ENCODE assay signal across 9 mouse cellular contexts in the genomic region with DNA sequence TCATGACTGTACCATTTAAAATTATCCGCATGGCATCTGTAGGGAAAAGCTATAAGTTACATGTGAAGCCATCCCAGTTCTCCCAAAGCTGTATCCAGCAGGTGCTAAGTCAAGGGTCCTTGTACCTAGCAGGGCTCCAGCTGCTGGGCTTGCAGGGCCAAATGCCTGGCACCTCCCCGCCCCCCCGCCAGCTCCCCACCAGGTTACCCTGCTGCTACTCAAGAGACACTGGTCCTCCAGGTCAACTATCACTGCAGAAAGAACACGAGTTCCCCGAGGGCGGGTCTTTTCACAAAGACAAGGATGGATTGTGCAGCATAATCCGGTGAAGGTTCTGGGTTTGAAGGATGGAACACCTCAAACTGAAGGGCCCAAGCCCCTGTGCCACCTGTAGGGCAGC. TPM values are rescaled to one million over a fixed set of nuclear protein-coding genes. Genes with fewer than 3 reads are reported as not detected.
DNase-seq lines count a peak whose midpoint lies in the region; ATAC-seq lines count a peak whose summit lies in the region.
"Had no signal": no experiment of that assay in that cellular context is flagged by ENCODE, and none has a peak within 500 bp of the region (broad histone marks: within the 10 kb centered on the region; RNA-seq: fewer than 3 reads in every experiment).

No protein-coding gene starts in this region.

- H3K27me3 ChIP-seq in kidney, embryonic 15.5 days = peaks cover 53% of the 10 kb centered on the region
- H3K27me3 ChIP-seq in embryonic facial prominence, embryonic 14.5 days (replicated peaks; ENCODE audit: control insufficient read depth, insufficient read depth, low read length) = peaks cover 40% of the 10 kb centered on the region
- peaks cover 31% of the 10 kb centered on the region for H3K27me3 ChIP-seq in intestine, embryonic 15.5 days (replicated peaks)
- peaks cover 12% of the 10 kb centered on the region for H3K27me3 ChIP-seq in neural tube, embryonic 11.5 days (ENCODE audit: control insufficient read depth, insufficient read depth, low read length)

- peaks cover 19% of the 10 kb centered on the region for H3K4me1 ChIP-seq in kidney, embryonic 15.5 days
- no peaks in the 10 kb centered on the region for H3K4me1 ChIP-seq in embryonic facial prominence, embryonic 14.5 days (ENCODE audit: control insufficient read depth, insufficient read depth, low read length)
- peaks cover 14% of the 10 kb centered on the region for H3K4me1 ChIP-seq in intestine, embryonic 15.5 days (replicated peaks)
- peaks cover 8% of the 10 kb centered on the region for H3K4me1 ChIP-seq in neural tube, embryonic 11.5 days (ENCODE audit: control insufficient read depth, insufficient read depth, low read length)

- 37% methylated on average over 7 of the region's 7 CpGs for WGBS in kidney, embryonic 15.5 days
- WGBS in embryonic facial prominence, embryonic 14.5 days = 39% methylated on average over 7 of the region's 7 CpGs
- WGBS in intestine, embryonic 15.5 days = 39% methylated on average over 7 of the region's 7 CpGs
- WGBS in neural tube, embryonic 11.5 days = 34% methylated on average over 7 of the region's 7 CpGs

- H3K9me3 ChIP-seq in kidney, embryonic 15.5 days (replicated peaks) = no peaks in the 10 kb centered on the region
- H3K9me3 ChIP-seq in embryonic facial prominence, embryonic 14.5 days (ENCODE audit: control insufficient read depth, low read length) = no peaks in the 10 kb centered on the region
- no peaks in the 10 kb centered on the region for H3K9me3 ChIP-seq in intestine, embryonic 15.5 days
- H3K9me3 ChIP-seq in neural tube, embryonic 11.5 days (ENCODE audit: control insufficient read depth, low read length) = no peaks in the 10 kb centered on the region

- peak overlapping the region; percentile 71 for H3K4me3 ChIP-seq in kidney, embryonic 15.5 days (replicated peaks)
- peak overlapping the region; percentile 70 for H3K4me3 ChIP-seq in embryonic facial prominence, embryonic 14.5 days (ENCODE audit: low read depth, low read length)
- H3K4me3 ChIP-seq in intestine, embryonic 15.5 days (replicated peaks) = peak overlapping the region; percentile 71
- peak overlapping the region; percentile 72 for H3K4me3 ChIP-seq in neural tube, embryonic 11.5 days (ENCODE audit: low read depth, low read length)

- H3K4me2 ChIP-seq in kidney, embryonic 15.5 days = peak overlapping the region; percentile 99
- H3K4me2 ChIP-seq in embryonic facial prominence, embryonic 14.5 days (ENCODE audit: low read depth, low read length) = peak overlapping the region; percentile 96
- H3K4me2 ChIP-seq in intestine, embryonic 15.5 days (replicated peaks) = peak overlapping the region; percentile 100
- peak overlapping the region; percentile 96 for H3K4me2 ChIP-seq in neural tube, embryonic 11.5 days (ENCODE audit: low read depth)

- H3K9ac ChIP-seq in kidney, embryonic 15.5 days = no peak overlapping the region
- no peak overlapping the region for H3K9ac ChIP-seq in embryonic facial prominence, embryonic 14.5 days (ENCODE audit: low read depth, low read length)
- H3K9ac ChIP-seq in intestine, embryonic 15.5 days = no peak overlapping the region
- H3K9ac ChIP-seq in neural tube, embryonic 11.5 days (ENCODE audit: low read length) = 0 out of 2 replicates have a peak overlapping the region, but pooled peaks have one; percentile 67

- H3K27ac ChIP-seq in kidney, embryonic 15.5 days = no peak overlapping the region
- no peak overlapping the region for H3K27ac ChIP-seq in embryonic facial prominence, embryonic 14.5 days (replicated peaks; ENCODE audit: low read depth, low read length)
- no peak overlapping the region for H3K27ac ChIP-seq in intestine, embryonic 15.5 days
- H3K27ac ChIP-seq in neural tube, embryonic 11.5 days (ENCODE audit: low read depth, low read length) = no peak overlapping the region

- ATAC-seq in kidney, embryonic 15.5 days (replicated peaks; ENCODE audit: low FRiP score) = no peak
- ATAC-seq in embryonic facial prominence, embryonic 14.5 days (ENCODE audit: low read depth) = no peak
- ATAC-seq in intestine, embryonic 15.5 days = no peak
- ATAC-seq in neural tube, embryonic 11.5 days (ENCODE audit: insufficient read depth, low FRiP score, low TSS enrichment) = 0 out of 2 replicates have a peak, but pooled peaks have one; percentile 8

- intact Hi-C loops in gastrocnemius, postnatal 36 days (cut with DNase I) = no loop called here

- no peak for DNase-seq in kidney, postnatal 4 days
- no peak for DNase-seq in embryonic facial prominence, embryonic 14.5 days (ENCODE audit: low spot score)
- no peak for DNase-seq in neural tube, embryonic 11.5 days (ENCODE audit: low spot score)
- DNase-seq in spleen, adult 12 weeks (ENCODE audit: low spot score) = no peak
- DNase-seq in gastrocnemius, postnatal 36 days = no peak
- DNase-seq in kidney, adult 18-20 months = no peak

- H3K36me3 ChIP-seq in kidney, embryonic 15.5 days = no peaks in the 10 kb centered on the region
- no peaks in the 10 kb centered on the region for H3K36me3 ChIP-seq in embryonic facial prominence, embryonic 14.5 days (ENCODE audit: control insufficient read depth, insufficient read depth, low read length)
- no peaks in the 10 kb centered on the region for H3K36me3 ChIP-seq in intestine, embryonic 15.5 days
- H3K36me3 ChIP-seq in neural tube, embryonic 11.5 days (ENCODE audit: control insufficient read depth, insufficient read depth, low read length) = no peaks in the 10 kb centered on the region

RNA-seq across cellular contexts. Expression of a gene that starts 25.5 kb away (rescaled TPM):
- polyA plus RNA-seq in kidney, embryonic 15.5 days (2015; fragmentation: Nextera tagmentation; extraction: Ambion mirVana) = 2.9 and 3.0 TPM in 2 replicates
- 3.2 and 3.3 TPM in 2 replicates for polyA plus RNA-seq in embryonic facial prominence, embryonic 14.5 days (2014; fragmentation: Nextera tagmentation; extraction: Ambion mirVana)
- polyA plus RNA-seq in intestine, embryonic 15.5 days (2015; fragmentation: Nextera tagmentation; extraction: Ambion mirVana) = 4.4 TPM in 2 replicates
- polyA plus RNA-seq in neural tube, embryonic 11.5 days (2014; fragmentation: Nextera tagmentation; extraction: Ambion mirVana) = 5.1 and 7.9 TPM in 2 replicates
- 1 to 10 TPM; 2.5 to 3.6 TPM for total RNA-seq in gastrocnemius, postnatal 36 days (2021)

RNA-seq across cellular contexts. Expression of a gene that starts 25.8 kb away (rescaled TPM):
- polyA plus RNA-seq in kidney, embryonic 15.5 days (2015; fragmentation: Nextera tagmentation; extraction: Ambion mirVana) = 0.14 and 0.16 TPM in 2 replicates
- 0.11 and 0.35 TPM in 2 replicates for polyA plus RNA-seq in embryonic facial prominence, embryonic 14.5 days (2014; fragmentation: Nextera tagmentation; extraction: Ambion mirVana)
- 0.10 and 0.29 TPM in 2 replicates for polyA plus RNA-seq in intestine, embryonic 15.5 days (2015; fragmentation: Nextera tagmentation; extraction: Ambion mirVana)
- polyA plus RNA-seq in neural tube, embryonic 11.5 days (2014; fragmentation: Nextera tagmentation; extraction: Ambion mirVana) = 0.46 and 1.1 TPM in 2 replicates
- under 1 TPM; 0.10 to 0.38 TPM for total RNA-seq in gastrocnemius, postnatal 36 days (2021)
- total RNA-seq: MEL had no signal
